Mouse (Mus musculus) megakaryocyte, embryonic 14.5 days (primary cell): Measurements from ENCODE around the gene Tubb4b.

Experiments used
- FLI1 ChIP-seq: IDR thresholded peaks from 2 replicates; pipeline ENCODE4 v1.6.1; 2012; ENCODE audit warnings: low read length, inconsistent platforms, mixed read lengths
- GATA1 ChIP-seq: IDR thresholded peaks from 3 replicates; pipeline ENCODE4 v1.6.1; 2012; ENCODE audit warnings: mixed read lengths, low read length, inconsistent platforms, borderline replicate concordance

DNA sequence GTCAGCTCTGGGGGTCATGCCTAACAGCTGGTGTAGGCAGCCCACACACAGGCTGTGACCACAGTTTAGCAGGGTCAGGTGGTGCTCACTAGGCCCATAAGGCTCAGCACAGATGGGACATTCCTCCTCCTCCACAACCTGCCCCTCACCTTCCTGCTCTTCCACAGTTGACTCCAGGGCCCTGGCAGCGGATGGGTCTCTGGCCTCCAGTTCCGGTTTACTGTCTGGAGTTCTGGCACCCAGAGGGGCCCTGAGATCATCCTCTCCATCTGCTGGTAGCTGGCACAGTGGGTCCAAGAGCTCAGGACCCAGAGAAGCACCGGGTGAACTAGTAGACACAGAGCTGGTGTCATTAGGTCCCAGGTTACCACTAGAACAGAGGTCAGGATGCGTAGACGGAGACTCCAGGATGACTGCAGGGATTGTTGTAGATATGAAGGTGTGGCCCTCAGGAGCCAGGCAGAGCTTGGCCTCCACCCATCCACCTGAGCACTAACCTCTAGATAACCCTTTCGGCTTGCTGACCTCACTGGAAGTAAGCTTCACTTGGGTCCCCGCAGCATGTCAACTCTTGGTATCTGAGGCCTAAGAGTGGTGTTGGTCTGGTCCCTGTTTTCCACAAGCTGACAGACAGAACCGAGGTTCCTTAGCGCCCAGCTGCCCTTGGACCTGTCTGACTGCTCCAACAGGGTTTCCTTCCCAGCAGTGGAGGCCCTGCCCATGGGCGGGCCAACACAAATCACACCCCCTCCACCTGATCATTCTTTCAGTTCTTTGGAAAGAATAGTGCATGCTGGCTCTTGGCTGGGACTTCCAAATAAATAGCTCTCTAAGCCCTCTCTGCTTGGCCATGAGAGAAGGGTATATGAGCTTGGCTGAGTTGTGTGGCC lies 21.9 kb upstream of the Tubb4b start, which contains the start of gene AL732309.1:
- TF ChIP-seq GATA1 (no peak), FLI1 (no peak)
